Mouse (Mus musculus): ENCODE measurements around the gene Tgfbr3.

The Tgfbr3 gene

GRCm38 (mm10) chr5:107101684-107102083 lies 187.7 kb downstream of the Tgfbr3 start:
- DNase-seq, result no peak

GRCm38 (mm10) chr5:107101135-107101534 lies 188.3 kb downstream of the Tgfbr3 start:
- DNase-seq, result no peak

DNA sequence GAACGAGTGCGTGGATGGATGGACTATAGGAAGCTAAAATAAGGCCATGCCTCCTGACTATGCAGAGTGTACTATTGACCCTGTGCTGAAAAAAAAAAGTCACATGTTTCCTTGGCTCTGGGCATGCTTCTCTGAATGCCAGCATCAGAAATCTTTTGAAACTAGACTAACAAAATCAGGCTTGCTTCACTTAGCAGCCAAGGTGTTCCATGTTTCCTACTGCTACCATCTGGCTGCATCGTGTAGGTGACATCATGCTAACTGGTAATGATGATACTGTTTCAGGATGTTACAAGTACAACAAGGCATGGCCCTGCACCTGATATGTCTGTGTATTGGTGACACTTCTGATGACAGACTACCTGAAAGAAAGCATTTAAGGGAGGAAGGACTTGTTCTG lies 189.8 kb downstream of the Tgfbr3 start:
- peak; percentile 58 for DNase-seq

DNA sequence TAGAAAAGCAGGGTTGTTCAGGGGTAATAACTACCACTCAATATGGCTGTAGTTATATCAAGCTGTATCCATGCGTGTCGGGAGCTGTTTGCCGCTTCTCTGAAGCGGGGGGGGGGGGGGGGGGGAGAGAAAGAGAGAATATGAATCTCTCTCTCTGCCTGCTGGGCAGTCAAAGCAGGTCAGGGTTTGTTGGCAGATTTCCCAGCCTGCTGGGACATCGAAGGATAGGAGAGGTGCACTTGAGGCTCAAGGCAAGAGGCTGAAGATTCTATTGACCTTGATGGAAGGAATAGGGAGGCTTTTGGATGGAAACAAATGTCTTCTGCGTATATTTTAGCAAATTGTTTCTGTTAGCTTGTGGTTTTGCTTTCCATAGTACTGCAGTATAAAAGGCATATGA lies 190.4 kb downstream of the Tgfbr3 start:
- peak; percentile 46 for DNase-seq

DNA sequence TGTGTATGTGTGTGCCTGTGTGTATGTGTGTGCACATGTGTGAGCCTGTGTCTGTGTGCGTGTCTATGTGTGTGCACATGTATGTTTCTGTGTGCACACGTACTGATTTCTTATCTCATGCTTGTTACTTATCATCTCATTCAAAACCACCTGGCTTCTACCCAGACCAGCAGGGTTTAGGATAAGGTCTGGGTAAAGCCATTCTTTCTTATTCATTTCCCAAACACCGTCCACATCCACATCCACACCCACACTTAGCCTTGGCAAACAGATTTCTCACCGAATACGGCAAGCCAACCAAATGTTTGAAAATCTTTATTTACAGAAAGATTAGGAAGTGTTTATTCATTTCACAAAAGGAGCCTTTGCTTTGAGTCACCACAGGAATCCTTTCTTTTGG lies 191.4 kb downstream of the Tgfbr3 start:
- DNase-seq, result no peak

DNA sequence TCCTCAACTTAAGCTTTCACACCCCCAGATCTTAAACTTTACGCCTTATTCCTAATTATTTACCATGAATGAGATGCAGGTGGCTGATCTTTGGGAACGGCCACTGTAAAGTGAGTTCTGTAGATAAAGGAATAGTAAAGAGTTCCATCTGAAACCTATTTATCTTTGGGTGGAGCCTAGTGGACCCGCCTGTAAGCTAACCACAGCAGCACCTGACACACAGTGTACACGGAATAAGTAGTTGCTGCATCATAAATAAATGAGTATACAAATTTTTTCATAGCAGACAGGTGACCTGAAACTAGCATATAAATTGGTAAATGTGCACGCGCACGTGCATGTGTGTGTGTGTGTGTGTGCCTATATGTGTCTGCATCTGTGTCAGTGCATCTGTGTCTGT lies 192.1 kb downstream of the Tgfbr3 start:
- no peak for DNase-seq

GRCm38 (mm10) chr5:107094233-107094632 lies 195.2 kb downstream of the Tgfbr3 start:
- DNase-seq, result no peak

- no peak for DNase-seq
These were observed 196.2 kb downstream of the Tgfbr3 start for GRCm38 (mm10) chr5:107093253-107093652.

GRCm38 (mm10) chr5:107092137-107092536 lies 197.3 kb downstream of the Tgfbr3 start:
- no peak for DNase-seq

DNA sequence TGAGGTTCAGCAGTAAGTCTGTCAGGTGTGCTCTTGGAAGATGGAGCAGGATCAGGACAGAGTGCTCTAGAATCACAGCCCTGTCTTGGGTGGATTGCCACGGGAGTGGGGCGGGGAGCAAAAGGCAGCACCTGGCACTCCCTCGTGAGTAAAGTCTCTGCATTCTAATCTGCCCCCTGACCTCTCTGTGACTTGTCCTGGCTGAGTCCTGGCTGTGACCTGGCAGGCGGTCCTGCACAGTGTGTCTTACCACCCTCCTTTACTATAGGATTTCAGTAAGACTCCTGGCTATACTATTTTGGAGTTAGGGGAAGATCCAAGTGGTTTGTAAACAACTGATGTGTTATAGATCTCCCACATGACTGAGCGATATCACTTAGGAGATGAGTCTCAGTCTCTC lies 199.5 kb downstream of the Tgfbr3 start:
- no peak for DNase-seq

DNA sequence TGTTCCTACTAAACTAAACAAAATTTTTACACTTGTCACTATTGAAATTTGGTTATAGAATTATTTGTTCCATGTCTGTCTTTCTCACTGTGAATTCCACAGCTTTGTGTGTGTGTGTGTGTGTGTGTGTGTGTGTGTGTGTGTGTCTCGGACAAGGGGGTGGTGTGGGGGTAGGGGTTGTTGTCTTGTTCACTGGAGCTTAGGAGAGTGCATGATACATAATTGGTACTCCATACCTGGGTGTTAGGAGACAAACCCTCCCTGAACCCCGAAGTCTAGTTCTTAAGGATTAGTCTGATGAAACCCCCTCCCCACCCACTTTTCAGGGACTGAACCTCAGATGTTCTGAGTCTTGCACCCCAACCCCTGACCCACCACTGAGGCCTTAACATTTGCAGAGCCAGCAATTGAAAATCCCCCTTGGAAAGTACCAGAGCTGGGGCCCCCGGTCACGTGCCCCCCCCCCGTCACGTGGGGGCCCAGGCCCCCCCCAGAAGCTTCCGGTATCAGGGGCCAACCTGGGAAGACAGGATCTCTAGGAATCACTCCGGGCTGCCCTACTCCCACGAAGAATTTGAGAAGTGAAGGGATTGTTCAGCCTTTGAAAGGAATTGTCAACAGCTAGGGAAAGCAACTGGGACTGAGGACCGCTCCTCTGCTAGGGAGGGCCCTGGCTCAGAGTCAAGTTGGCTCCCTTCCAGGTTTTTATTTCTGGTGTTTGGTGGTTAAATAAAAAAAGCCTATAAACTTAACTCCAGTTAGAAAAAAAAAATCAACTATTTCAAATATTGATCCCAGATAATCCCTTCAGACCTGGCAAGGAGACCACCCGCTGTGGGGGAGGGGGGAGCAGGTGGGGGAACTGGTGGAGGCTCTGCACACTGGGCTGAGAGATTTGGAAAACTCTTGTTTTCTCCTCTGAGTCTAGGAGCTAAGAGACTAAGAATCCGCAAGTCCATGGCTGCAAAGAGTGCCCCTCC lies 201.3 kb downstream of the Tgfbr3 start:
- DNase-seq, result no peak

DNA sequence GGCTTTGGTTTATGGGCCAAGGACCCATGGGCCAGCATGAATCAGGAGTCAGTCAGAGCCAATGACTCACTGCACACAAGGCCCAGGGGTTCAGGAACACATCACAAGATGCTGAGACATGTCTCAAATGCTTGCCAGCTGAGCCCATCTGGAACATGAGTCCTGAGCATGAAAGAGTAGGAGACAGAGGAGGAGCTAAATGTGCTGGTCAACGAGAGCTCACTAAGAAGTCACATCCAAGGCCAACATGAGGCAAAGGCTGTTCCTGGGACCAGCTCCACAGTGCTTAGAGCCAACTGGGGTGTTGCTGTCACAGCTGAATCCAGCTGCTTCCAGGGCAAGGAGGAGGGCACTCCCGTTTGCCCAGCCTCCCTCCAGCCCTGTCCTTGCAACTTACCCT lies 202.1 kb downstream of the Tgfbr3 start:
- no peak for DNase-seq

DNA sequence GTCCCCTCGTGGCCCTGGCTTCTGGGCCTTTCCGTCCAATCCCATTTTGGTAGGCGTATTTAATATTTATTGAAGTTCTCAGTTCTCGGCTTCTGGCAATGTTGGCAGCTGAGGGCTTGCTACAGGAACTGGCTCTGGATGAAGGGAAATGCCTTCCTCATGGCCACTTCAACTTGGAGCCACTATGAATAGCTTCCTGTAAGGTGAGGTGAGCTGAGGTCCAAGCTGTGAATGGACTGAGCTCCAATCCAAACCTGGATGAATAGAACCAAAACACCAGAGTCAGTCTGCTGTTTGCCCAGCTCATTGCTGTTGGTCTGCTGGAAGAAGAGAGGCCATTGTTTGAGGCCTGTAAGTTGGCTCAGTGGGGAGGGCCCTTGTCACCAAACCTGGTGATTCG lies 203.3 kb downstream of the Tgfbr3 start:
- DNase-seq, result no peak

DNA sequence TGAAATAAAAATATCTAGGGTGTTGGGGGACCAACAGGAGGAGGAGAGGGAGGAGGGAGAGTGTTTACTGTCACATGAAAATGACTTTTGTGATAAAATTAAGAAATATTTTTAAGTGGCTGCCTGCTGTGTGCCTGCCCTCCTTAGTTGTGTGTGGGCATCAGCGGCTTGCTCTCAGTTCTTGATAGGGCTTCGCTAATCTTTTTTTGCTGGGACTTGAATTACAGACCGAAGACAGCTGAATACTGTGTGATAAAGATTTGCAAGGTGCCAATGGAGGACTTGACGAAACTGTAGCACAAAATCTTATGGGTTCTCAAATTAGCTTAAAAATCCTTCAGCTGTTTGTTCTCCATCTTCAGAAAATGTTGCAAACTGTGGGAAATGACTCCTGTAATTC lies 205.0 kb downstream of the Tgfbr3 start:
- no peak for DNase-seq

GRCm38 (mm10) chr5:107082011-107082410 lies 207.4 kb downstream of the Tgfbr3 start:
- DNase-seq, result no peak

- no peak for DNase-seq
These were observed 208.3 kb downstream of the Tgfbr3 start for GRCm38 (mm10) chr5:107080986-107081624.

DNA sequence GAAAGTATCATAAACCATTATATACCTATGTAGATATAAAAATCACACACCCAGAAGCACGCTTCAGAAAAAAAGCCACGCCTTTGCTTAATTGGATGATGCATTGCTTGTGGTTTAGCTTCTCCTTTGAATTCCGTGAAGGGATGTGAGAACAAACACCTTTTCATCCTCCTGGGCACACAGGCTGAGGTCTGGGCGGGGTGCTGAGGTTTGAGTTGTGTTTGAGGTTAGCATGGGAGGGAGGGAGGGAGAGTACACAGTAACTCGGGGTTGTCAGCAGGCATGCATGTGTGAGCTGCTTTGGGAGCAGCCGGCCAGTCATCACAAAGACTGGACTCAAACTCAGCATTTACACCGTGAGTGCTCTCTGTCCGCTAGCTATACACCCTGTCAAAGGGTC lies 209.5 kb downstream of the Tgfbr3 start:
- DNase-seq, result no peak

DNA sequence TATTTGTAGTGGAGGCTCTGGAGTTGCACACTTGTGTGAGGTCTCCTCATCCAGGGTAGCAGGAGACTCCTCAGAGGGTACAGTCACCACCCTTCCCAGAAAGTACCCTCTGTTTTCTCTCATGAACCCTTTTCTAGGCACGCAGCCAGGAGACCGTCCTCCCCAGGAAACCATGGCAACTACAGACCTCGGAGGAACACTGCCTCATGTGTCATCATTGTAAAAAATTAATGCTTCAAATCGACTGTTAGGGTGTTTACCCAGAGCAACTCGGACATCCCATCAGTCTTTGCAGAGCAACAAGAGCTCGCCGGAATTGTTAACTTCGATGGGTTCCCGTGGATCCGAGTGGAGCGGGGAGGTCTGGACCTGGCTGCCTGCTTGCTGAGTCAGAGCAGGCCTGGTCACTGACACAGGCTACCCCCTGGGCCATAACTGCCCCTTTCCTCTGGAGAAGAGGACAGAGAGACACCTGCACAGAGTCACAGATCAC lies 210.2 kb downstream of the Tgfbr3 start:
- no peak for DNase-seq

- DNase-seq, result no peak
These were observed 211.1 kb downstream of the Tgfbr3 start for GRCm38 (mm10) chr5:107078361-107078760.

DNA sequence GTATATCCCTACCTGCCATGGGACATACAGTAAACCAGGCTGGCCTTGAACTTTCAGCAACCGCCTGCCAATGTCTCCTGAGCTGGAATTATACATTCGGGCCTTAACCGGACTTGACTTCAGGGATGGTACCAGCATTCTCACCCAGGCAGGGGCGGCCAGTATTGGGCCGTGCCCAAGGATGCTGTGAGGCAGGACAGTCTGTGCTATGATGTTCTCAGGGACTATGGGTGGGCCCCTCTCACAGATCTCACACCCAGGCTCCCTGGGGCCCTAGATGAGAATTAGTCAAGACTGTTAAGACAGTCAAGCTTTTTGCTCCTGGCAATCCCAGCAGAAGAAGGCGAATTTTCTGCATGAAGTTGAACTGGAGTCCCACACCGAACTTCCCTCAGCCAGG lies 211.5 kb downstream of the Tgfbr3 start:
- no peak for DNase-seq

DNA sequence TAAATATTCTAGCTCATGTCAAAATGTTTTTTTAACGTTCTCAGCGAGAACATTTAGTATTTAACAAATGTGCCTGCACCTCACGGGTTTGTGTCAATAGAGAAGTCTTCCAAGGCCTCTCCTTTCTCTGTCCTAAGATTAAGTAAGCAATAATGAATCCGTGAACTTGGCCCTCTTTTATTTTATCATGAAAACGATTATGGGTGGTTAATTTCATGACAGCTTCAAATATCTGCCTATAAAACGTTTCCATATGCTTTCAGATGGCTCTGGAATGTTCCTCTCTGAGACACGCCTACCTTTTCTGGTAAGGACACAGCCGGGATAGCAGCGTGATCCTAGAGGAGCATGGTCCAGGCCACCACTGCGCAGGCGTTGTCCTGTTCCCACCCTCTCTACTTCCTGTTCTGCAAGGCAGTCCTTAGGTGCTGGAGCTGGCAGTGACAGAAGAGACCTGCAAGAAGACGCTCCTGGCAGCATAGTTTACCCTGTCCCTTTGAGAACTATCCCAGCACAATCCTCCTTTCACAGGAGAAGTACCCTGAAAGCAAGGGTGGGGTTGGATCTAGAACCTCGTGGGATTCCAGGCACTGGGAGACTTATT lies 214.3 kb downstream of the Tgfbr3 start:
- DNase-seq, result no peak

- DNase-seq, result no peak
These were observed 215.1 kb downstream of the Tgfbr3 start for GRCm38 (mm10) chr5:107074350-107074749.

GRCm38 (mm10) chr5:107073536-107073935 lies 215.9 kb downstream of the Tgfbr3 start:
- no peak for DNase-seq

DNA sequence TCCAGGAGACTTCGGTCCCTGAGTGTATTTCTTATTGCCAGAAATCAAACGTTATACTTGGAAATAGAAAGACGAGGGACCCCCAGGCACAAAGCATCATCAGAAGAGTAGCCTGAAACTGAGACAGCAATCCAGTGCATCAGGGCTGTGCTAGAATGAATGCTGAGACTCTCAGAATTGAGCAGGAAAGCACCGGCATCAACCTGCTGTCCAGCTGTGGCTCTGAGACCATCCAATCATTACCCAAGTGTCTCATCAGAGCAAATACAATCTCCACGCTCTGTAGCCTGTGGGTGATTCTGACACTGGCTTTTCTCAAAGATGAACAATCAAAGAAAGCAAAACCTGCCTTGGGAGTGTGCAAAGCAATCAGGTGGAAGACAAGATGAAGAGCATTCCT lies 221.3 kb downstream of the Tgfbr3 start:
- DNase-seq, result no peak

Measured in cerebellum, adult 9-10 months (tissue).